Mouse (Mus musculus) MEL (cell line): Measurements from ENCODE around the gene Tmem242. TPM values are rescaled to one million over a fixed set of nuclear protein-coding genes. Genes with fewer than 3 reads are reported as not detected.
A peak's percentile ranks its signal among the peaks of the same experiment; 100 is the strongest.

Experiments
- DNase-seq: peaks from one replicate; pipeline ENCODE4 v3.0.0; 2011; ENCODE audit warnings: low read depth, low spot score
- H3K27ac ChIP-seq: 2 replicates; pipeline ENCODE4 v1.5.1; 2012; ENCODE audit warnings: low read depth, mild to moderate bottlenecking, control low read depth, low read length, moderate library complexity; ENCODE audit not compliant: control insufficient read depth
- H3K27me3 ChIP-seq, 2 experiments: fragments of 150-350 bp in 1 of 2; sonication (generic) in 1 of 2; 2 replicates each; pipeline ENCODE4 v1.6.1; 2012; ENCODE audit warnings: low read length in 2 of 2, mild to moderate bottlenecking in 2 of 2, improper control_type of control experiment in 1 of 2, moderate library complexity in 1 of 2; ENCODE audit not compliant: insufficient read depth in 2 of 2, control insufficient read depth in 1 of 2
- H3K36me3 ChIP-seq, 2 experiments: 2 replicates each; pipeline ENCODE4 v1.6.1; 2012 to 2014; ENCODE audit warnings: low read length in 2 of 2, improper control_type of control experiment in 1 of 2, inconsistent platforms in 1 of 2, mild to moderate bottlenecking in 1 of 2; ENCODE audit not compliant: insufficient read depth in 2 of 2, control insufficient read depth in 1 of 2
- H3K4me1 ChIP-seq, 2 experiments: fragments of 150-350 bp in 1 of 2; sonication (generic) in 1 of 2; 2 replicates each; pipeline ENCODE4 v1.6.1; 2012; ENCODE audit warnings: low read length in 2 of 2, improper control_type of control experiment in 1 of 2, mild to moderate bottlenecking in 1 of 2; ENCODE audit not compliant: insufficient read depth in 2 of 2, control insufficient read depth in 1 of 2
- H3K4me3 ChIP-seq, 2 experiments: fragments of 150-350 bp in 1 of 2; sonication (generic) in 1 of 2; 2 replicates each; pipeline ENCODE4 v1.5.1; 2012; ENCODE audit warnings: low read depth in 2 of 2, low read length in 2 of 2, mild to moderate bottlenecking in 2 of 2, moderate library complexity in 2 of 2, control low read depth in 1 of 2, improper control_type of control experiment in 1 of 2; ENCODE audit not compliant: control insufficient read depth in 1 of 2, insufficient read depth in 1 of 2
- H3K79me2 ChIP-seq: 2 replicates; pipeline ENCODE4 v1.6.1; 2012; ENCODE audit warnings: mild to moderate bottlenecking, low read length, moderate library complexity; ENCODE audit not compliant: control insufficient read depth, poor library complexity, insufficient read depth
- H3K9ac ChIP-seq: 2 replicates; pipeline ENCODE4 v1.6.1; 2012; ENCODE audit warnings: low read depth, mild to moderate bottlenecking, control low read depth, low read length, moderate library complexity; ENCODE audit not compliant: control insufficient read depth, poor library complexity, severe bottlenecking
- H3K9me3 ChIP-seq: fragments of 150-350 bp; sonication (generic); replicated peaks from 2 replicates; pipeline ENCODE4 v1.6.1; 2012; ENCODE audit warnings: mild to moderate bottlenecking, low read length, improper control_type of control experiment, moderate library complexity; ENCODE audit not compliant: insufficient read depth
- CHD1 ChIP-seq: IDR thresholded peaks from 2 replicates; pipeline ENCODE4 v1.6.1; 2012; ENCODE audit warnings: low read depth, mild to moderate bottlenecking, inconsistent platforms, low read length, improper control_type of control experiment
- CHD2 ChIP-seq: IDR thresholded peaks from 2 replicates; pipeline ENCODE4 v1.6.1; 2011; ENCODE audit warnings: low read length, improper control_type of control experiment
- CTCF ChIP-seq, 3 experiments: IDR thresholded peaks in 2 of 3; conservative IDR thresholded peaks in 1 of 3; 2 replicates each; pipeline ENCODE4 v1.5.1; 2011 to 2012; ENCODE audit warnings: low read length in 3 of 3, low read depth in 2 of 3, mild to moderate bottlenecking in 2 of 3, improper control_type of control experiment in 1 of 3, inconsistent platforms in 1 of 3, mixed read lengths in 1 of 3, moderate library complexity in 1 of 3; ENCODE audit not compliant: control insufficient read depth in 1 of 3, insufficient read depth in 1 of 3, poor library complexity in 1 of 3, severe bottlenecking in 1 of 3
- E2F4 ChIP-seq: IDR thresholded peaks from 2 replicates; pipeline ENCODE4 v1.6.1; 2011; ENCODE audit warnings: low read depth, low read length, improper control_type of control experiment, borderline replicate concordance
- ELF1 ChIP-seq: IDR thresholded peaks from 2 replicates; pipeline ENCODE4 v1.6.1; 2014; ENCODE audit warnings: low read depth, mild to moderate bottlenecking, inconsistent platforms, low read length, improper control_type of control experiment, moderate library complexity
- EP300 ChIP-seq, 2 experiments: IDR thresholded peaks; 2 replicates each; pipeline ENCODE4 v1.6.1; 2011; ENCODE audit warnings: improper control_type of control experiment in 2 of 2, low read length in 2 of 2, low read depth in 1 of 2, mild to moderate bottlenecking in 1 of 2
- ETS1 ChIP-seq: IDR thresholded peaks from 2 replicates; pipeline ENCODE4 v1.6.1; 2012; ENCODE audit warnings: low read depth, mild to moderate bottlenecking, inconsistent platforms, low read length, improper control_type of control experiment, moderate library complexity
- HCFC1 ChIP-seq: IDR thresholded peaks from 2 replicates; pipeline ENCODE4 v1.6.1; 2012; ENCODE audit warnings: low read depth, mild to moderate bottlenecking, inconsistent platforms, low read length, improper control_type of control experiment, moderate library complexity
- JUND ChIP-seq: IDR thresholded peaks from 2 replicates; pipeline ENCODE4 v1.6.1; 2011; ENCODE audit warnings: low read depth, mild to moderate bottlenecking, improper control_type of control experiment, low read length
- KAT2A ChIP-seq: conservative IDR thresholded peaks from 2 replicates; pipeline ENCODE4 v1.6.1; 2012; ENCODE audit warnings: low read depth, low read length, improper control_type of control experiment, inconsistent platforms
- MAFK ChIP-seq: IDR thresholded peaks from 2 replicates; pipeline ENCODE4 v1.6.1; 2011; ENCODE audit warnings: low read depth, mild to moderate bottlenecking, low read length, improper control_type of control experiment, borderline replicate concordance
- MAX ChIP-seq: IDR thresholded peaks from 2 replicates; pipeline ENCODE4 v1.6.1; 2011; ENCODE audit warnings: low read length, improper control_type of control experiment
- MAZ ChIP-seq: IDR thresholded peaks from 2 replicates; pipeline ENCODE4 v1.6.1; 2012; ENCODE audit warnings: low read depth, mild to moderate bottlenecking, inconsistent platforms, low read length, improper control_type of control experiment
- MEF2A ChIP-seq: IDR thresholded peaks from 2 replicates; pipeline ENCODE4 v1.6.1; 2014; ENCODE audit warnings: low read depth, mild to moderate bottlenecking, inconsistent platforms, low read length, improper control_type of control experiment; ENCODE audit not compliant: poor library complexity, insufficient replicate concordance, severe bottlenecking; ENCODE audit errors: extremely low read depth
- MXI1 ChIP-seq: IDR thresholded peaks from 2 replicates; pipeline ENCODE4 v1.6.1; 2011; ENCODE audit warnings: mild to moderate bottlenecking, low read depth, low read length, improper control_type of control experiment
- MYC ChIP-seq: IDR thresholded peaks from 2 replicates; pipeline ENCODE4 v1.6.1; 2011; ENCODE audit warnings: low read depth, mild to moderate bottlenecking, low read length, improper control_type of control experiment, moderate library complexity
- NELFE ChIP-seq: IDR thresholded peaks from 2 replicates; pipeline ENCODE4 v1.6.1; 2011; ENCODE audit warnings: low read depth, low read length, improper control_type of control experiment
- NRF1 ChIP-seq: IDR thresholded peaks from 2 replicates; pipeline ENCODE4 v1.6.1; 2014; ENCODE audit warnings: low read depth, mild to moderate bottlenecking, inconsistent platforms, low read length, improper control_type of control experiment, moderate library complexity; ENCODE audit not compliant: poor library complexity, insufficient read depth, severe bottlenecking
- POLR2A ChIP-seq, 2 experiments: IDR thresholded peaks; 2 replicates each; pipeline ENCODE4 v1.6.1; 2011 to 2012; ENCODE audit warnings: low read length in 2 of 2, mild to moderate bottlenecking in 2 of 2, control low read depth in 1 of 2, improper control_type of control experiment in 1 of 2, low read depth in 1 of 2, moderate library complexity in 1 of 2; ENCODE audit not compliant: control insufficient read depth in 1 of 2, insufficient read depth in 1 of 2, poor library complexity in 1 of 2
- POLR2AphosphoS2 ChIP-seq: IDR thresholded peaks from 2 replicates; pipeline ENCODE4 v1.6.1; 2011; ENCODE audit warnings: low read length, improper control_type of control experiment
- POLR2AphosphoS5 ChIP-seq: IDR thresholded peaks from 2 replicates; pipeline ENCODE4 v1.6.1; 2012; ENCODE audit warnings: low read depth, borderline replicate concordance, mild to moderate bottlenecking, inconsistent platforms, low read length, moderate library complexity, mixed read lengths
- RAD21 ChIP-seq: IDR thresholded peaks from 2 replicates; pipeline ENCODE4 v1.6.1; 2011; ENCODE audit warnings: mild to moderate bottlenecking, low read depth, low read length, improper control_type of control experiment
- RCOR1 ChIP-seq: IDR thresholded peaks from 2 replicates; pipeline ENCODE4 v1.6.1; 2012; ENCODE audit warnings: low read depth, mild to moderate bottlenecking, inconsistent platforms, low read length, improper control_type of control experiment
- SMC3 ChIP-seq: IDR thresholded peaks from 2 replicates; pipeline ENCODE4 v1.6.1; 2011; ENCODE audit warnings: low read depth, low read length, improper control_type of control experiment
- TAL1 ChIP-seq: IDR thresholded peaks from 2 replicates; pipeline ENCODE4 v1.6.1; 2012; ENCODE audit warnings: mild to moderate bottlenecking, inconsistent platforms, low read length, moderate library complexity, mixed read lengths
- TBP ChIP-seq: IDR thresholded peaks from 2 replicates; pipeline ENCODE4 v1.8.0; 2011; ENCODE audit warnings: low read depth, low read length, improper control_type of control experiment
- TCF12 ChIP-seq: IDR thresholded peaks from 2 replicates; pipeline ENCODE4 v1.6.1; 2014; ENCODE audit warnings: low read depth, mild to moderate bottlenecking, inconsistent platforms, low read length, improper control_type of control experiment, moderate library complexity
- UBTF ChIP-seq: IDR thresholded peaks from 2 replicates; pipeline ENCODE4 v1.6.1; 2012; ENCODE audit warnings: low read depth, mild to moderate bottlenecking, inconsistent platforms, low read length, improper control_type of control experiment, moderate library complexity, borderline replicate concordance; ENCODE audit not compliant: insufficient read depth
- USF1 ChIP-seq: IDR thresholded peaks from 2 replicates; pipeline ENCODE4 v1.6.1; 2014; ENCODE audit warnings: low read depth, mild to moderate bottlenecking, inconsistent platforms, low read length, improper control_type of control experiment, moderate library complexity
- USF2 ChIP-seq, 2 experiments: IDR thresholded peaks; 2 replicates each; pipeline ENCODE4 v1.6.1; 2011 to 2012; ENCODE audit warnings: improper control_type of control experiment in 2 of 2, low read length in 2 of 2, borderline replicate concordance in 1 of 2, inconsistent platforms in 1 of 2, low read depth in 1 of 2, mild to moderate bottlenecking in 1 of 2; ENCODE audit not compliant: insufficient read depth in 1 of 2
- ZC3H11A ChIP-seq: IDR thresholded peaks from 2 replicates; pipeline ENCODE4 v1.6.1; 2012; ENCODE audit warnings: low read depth, mild to moderate bottlenecking, inconsistent platforms, low read length, improper control_type of control experiment
- ZKSCAN1 ChIP-seq: IDR thresholded peaks from 2 replicates; pipeline ENCODE4 v1.6.1; 2012; ENCODE audit warnings: low read depth, mild to moderate bottlenecking, inconsistent platforms, low read length, improper control_type of control experiment, moderate library complexity
- ZMIZ1 ChIP-seq: IDR thresholded peaks from 2 replicates; pipeline ENCODE4 v1.6.1; 2012; ENCODE audit warnings: low read depth, mild to moderate bottlenecking, inconsistent platforms, low read length, improper control_type of control experiment, moderate library complexity
- ZNF384 ChIP-seq: IDR thresholded peaks from 2 replicates; pipeline ENCODE4 v1.6.1; 2012; ENCODE audit warnings: low read depth, mild to moderate bottlenecking, inconsistent platforms, low read length, improper control_type of control experiment
- polyA plus RNA-seq, 2 experiments: library from polyadenylated mRNA; stranded (reverse) in 1 of 2; unstranded in 1 of 2; fragments of >175 nt in 1 of 2; fragments of >200 nt in 1 of 2; gene quantifications; 2 replicates each; pipeline versions ENCODE4 v1.2.1 to v1.2.4; 2012; ENCODE audit warnings: low replicate concordance in 2 of 2, low read depth in 1 of 2; ENCODE audit not compliant: insufficient read length in 2 of 2, insufficient read depth in 1 of 2, missing spikeins in 1 of 2
- total RNA-seq: library from RNA; depleted of rRNA; stranded (reverse); fragments of 300-350 nt; gene quantifications from 2 replicates; pipeline ENCODE4 v1.2.3, GENCODE M21; 2012; rRNA removed

The Tmem242 gene
- 27.0 and 28.2 TPM in 2 replicates for total RNA-seq
- 10 to 100 TPM in 1 of 2 experiments, not detected in 1; 49.2 TPM for polyA plus RNA-seq

DNA sequence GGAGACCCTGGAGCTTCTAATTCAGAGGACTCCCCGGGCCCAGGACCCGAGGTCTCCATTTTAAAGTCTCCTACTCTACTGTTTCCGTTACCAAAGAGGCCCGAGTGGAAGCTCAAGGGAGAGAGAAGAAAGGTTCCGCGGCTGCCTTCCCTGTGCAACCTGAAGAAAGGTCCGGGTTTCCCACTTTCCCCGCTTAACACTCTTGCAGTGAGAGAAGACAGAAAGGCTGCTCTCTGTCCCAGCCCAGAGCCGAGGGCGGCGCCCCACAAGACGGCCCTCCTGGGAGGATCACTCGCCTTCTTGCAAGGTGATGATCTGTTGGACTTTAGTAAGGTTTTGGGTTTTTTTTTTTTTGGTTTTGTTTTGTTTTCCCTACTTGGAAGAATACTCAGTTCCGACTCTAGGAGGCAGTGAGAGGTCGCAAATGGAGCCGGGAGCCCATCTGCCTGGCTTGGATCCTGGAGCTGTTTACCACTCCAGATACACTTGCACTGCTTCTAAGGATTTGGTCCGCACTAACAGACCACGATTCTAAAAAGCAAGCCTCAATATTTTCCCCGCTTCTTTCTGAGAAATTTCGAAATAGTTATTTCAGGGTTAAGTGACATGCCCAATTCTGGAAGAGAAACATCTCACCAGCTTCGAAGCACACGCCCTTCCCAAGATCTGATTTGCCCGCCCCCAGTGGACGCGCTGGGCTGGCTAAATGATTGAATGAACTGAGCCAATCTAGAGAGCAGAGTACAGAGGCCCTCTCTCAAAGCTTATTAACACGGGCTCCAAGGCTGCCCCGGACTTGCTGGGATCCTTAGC lies at the start of gene Tmem242:
Tmem242 (minus strand) TSS at position 101 of the 813 bp plus-strand sequence.
- Histone ChIP-seq H3K9ac (peak within 1 kb of the TSS; percentile 95), H3K79me2 (peaks cover 11% of the 10 kb centered on the region), H3K4me1 (peaks cover 0 to 3% of the 10 kb centered on the region in 2 experiments; a peak in 1 of 4 replicates), H3K27me3 (no peaks in the 10 kb centered on the region), H3K36me3 (peaks cover 0 to 11% of the 10 kb centered on the region in 2 experiments; a peak in 2 of 4 replicates), H3K4me3 (peak within 1 kb of the TSS; percentile 74 to 98), H3K27ac (peak within 1 kb of the TSS; percentile 81), H3K9me3 (no peaks in the 10 kb centered on the region)
- DNase-seq = peak; percentile 95
- peak; percentile 91 for TF ChIP-seq HCFC1
- no peak; the same call in 1 of the 2 replicates for TF ChIP-seq KAT2A
- TF ChIP-seq JUND = peak; percentile 71; the same call in 1 of the 2 replicates
- 0 out of 2 replicates have a peak, but pooled peaks have one; percentile 65 for TF ChIP-seq UBTF
- peak; percentile 52 to 82 (median 71) for TF ChIP-seq CTCF (IDR thresholded peaks at IDR 0.05 in 2 of 3, conservative IDR thresholded peaks at IDR 0.05 in 1 of 3; ENCODE audit: control insufficient read depth in 1 of 3, insufficient read depth in 1 of 3, low read depth in 2 of 3, low read length in 3 of 3, poor library complexity in 1 of 3, severe bottlenecking in 1 of 3)
- peak; percentile 87 for TF ChIP-seq ZC3H11A
- TF ChIP-seq CHD2 = no peak
- TF ChIP-seq USF2 (IDR thresholded peaks at IDR 0.05; ENCODE audit: borderline replicate concordance in 1 of 2, insufficient read depth in 1 of 2, low read depth in 1 of 2, low read length in 2 of 2) = no peak
- peak; percentile 91 for TF ChIP-seq ZNF384
- peak; percentile 61 for TF ChIP-seq RCOR1
- no peak for TF ChIP-seq NRF1
- 0 out of 2 replicates have a peak, but pooled peaks have one; percentile 60 for TF ChIP-seq ZMIZ1
- TF ChIP-seq RAD21 = peak; percentile 93
- peak in 1 of 2 experiments; percentile 94; a peak in 2 of 4 replicates for TF ChIP-seq POLR2A (IDR thresholded peaks at IDR 0.05; ENCODE audit: control insufficient read depth in 1 of 2, insufficient read depth in 1 of 2, low read depth in 1 of 2, low read length in 2 of 2, poor library complexity in 1 of 2)
- TF ChIP-seq USF1 = no peak
- no peak for TF ChIP-seq MAFK
- peak; percentile 97 for TF ChIP-seq TBP
- TF ChIP-seq TAL1 = no peak
- TF ChIP-seq MAX = peak; percentile 50; the same call in 1 of the 2 replicates
- no peak for TF ChIP-seq ZKSCAN1
- TF ChIP-seq POLR2AphosphoS2 = peak; percentile 77; the same call in 1 of the 2 replicates
- no peak for TF ChIP-seq MEF2A
- TF ChIP-seq NELFE = peak; percentile 94
- TF ChIP-seq EP300 (IDR thresholded peaks at IDR 0.05; ENCODE audit: low read depth in 1 of 2, low read length in 2 of 2) = 0 out of 4 replicates have a peak, but pooled peaks of 1 of the 2 experiments have one; percentile 4
- peak; percentile 79 for TF ChIP-seq TCF12
- peak; percentile 68 for TF ChIP-seq ELF1
- TF ChIP-seq POLR2AphosphoS5 = no peak
- peak; percentile 76; the same call in 1 of the 2 replicates for TF ChIP-seq MAZ
- TF ChIP-seq SMC3 = peak; percentile 84
- peak; percentile 52; the same call in 1 of the 2 replicates for TF ChIP-seq MYC
- TF ChIP-seq E2F4 = no peak
- peak; percentile 56; the same call in 1 of the 2 replicates for TF ChIP-seq ETS1
- TF ChIP-seq MXI1 = peak; percentile 83
- no peak for TF ChIP-seq CHD1
